Comparison of ENCODE assay signal across 19 mouse cellular contexts in the genomic region with DNA sequence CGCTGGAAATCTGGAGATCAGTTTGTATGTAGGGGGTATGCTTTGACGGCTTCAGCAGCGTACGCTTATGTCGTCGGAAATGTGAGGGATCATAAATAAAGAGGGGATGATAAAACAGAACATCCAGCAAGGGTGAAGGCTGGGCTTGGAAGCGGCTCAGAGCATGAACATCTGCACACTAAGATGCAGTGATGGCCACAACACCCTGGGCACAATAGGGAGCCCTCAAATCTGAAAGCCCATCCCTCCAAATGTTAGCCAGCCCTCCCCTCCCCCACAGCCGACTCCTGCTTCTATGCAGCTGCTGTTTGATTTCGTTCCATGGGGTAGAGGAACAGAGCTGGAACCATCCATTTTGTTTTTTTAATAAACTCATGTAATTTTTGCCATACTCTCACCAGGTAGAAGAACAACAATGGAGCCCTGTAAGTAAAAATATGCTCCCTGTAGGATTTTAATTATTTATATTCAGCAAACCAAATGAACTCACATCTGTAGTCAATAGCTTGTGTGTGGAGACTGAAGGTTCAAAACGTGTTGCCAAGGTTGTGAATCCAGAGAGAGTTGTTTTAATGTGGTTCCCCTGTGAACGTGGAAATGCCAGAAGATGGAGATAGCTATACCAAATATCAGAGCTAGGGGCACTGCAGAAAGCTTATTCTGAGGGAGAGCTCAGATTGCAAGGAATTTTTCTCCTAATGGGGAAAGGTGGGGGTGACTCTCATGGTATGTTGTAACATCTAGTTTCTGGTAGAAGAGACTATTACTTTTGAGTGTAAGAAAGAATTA.
DNase-seq lines count a peak whose midpoint lies in the region; ATAC-seq lines count a peak whose summit lies in the region.
"Had no signal": no experiment of that assay in that cellular context is flagged by ENCODE, and none has a peak within 500 bp of the region (broad histone marks: within the 10 kb centered on the region; RNA-seq: fewer than 3 reads in every experiment).

No protein-coding gene starts in this region.

- H3K9ac ChIP-seq in midbrain, embryonic 11.5 days (ENCODE audit: low read length): no peak overlapping the region
- no peak overlapping the region for H3K9ac ChIP-seq in midbrain, embryonic 16.5 days (ENCODE audit: low read depth, low read length)
- no peak overlapping the region for H3K9ac ChIP-seq in forebrain, embryonic 13.5 days
- H3K9ac ChIP-seq in neural tube, embryonic 12.5 days: no peak overlapping the region
- H3K9ac ChIP-seq: embryonic facial prominence, embryonic 13.5 days; limb, embryonic 15.5 days; liver, postnatal 0 days; stomach, embryonic 15.5 days had no signal

- H3K36me3 ChIP-seq in midbrain, embryonic 11.5 days (ENCODE audit: control insufficient read depth, insufficient read depth, low read length): no peaks in the 10 kb centered on the region
- H3K36me3 ChIP-seq in midbrain, embryonic 16.5 days (ENCODE audit: control insufficient read depth, insufficient read depth, low read length): no peaks in the 10 kb centered on the region
- no peaks in the 10 kb centered on the region for H3K36me3 ChIP-seq in forebrain, embryonic 13.5 days (ENCODE audit: poor library complexity, severe bottlenecking)
- H3K36me3 ChIP-seq in neural tube, embryonic 12.5 days: no peaks in the 10 kb centered on the region
- H3K36me3 ChIP-seq: embryonic facial prominence, embryonic 13.5 days; limb, embryonic 15.5 days; stomach, embryonic 15.5 days had no signal

- H3K9me3 ChIP-seq in midbrain, embryonic 11.5 days (ENCODE audit: control insufficient read depth, low read length): no peaks in the 10 kb centered on the region
- H3K9me3 ChIP-seq in midbrain, embryonic 16.5 days (replicated peaks; ENCODE audit: control insufficient read depth, low read length, poor library complexity, severe bottlenecking): no peaks in the 10 kb centered on the region
- no peaks in the 10 kb centered on the region for H3K9me3 ChIP-seq in forebrain, embryonic 13.5 days (replicated peaks)
- no peaks in the 10 kb centered on the region for H3K9me3 ChIP-seq in neural tube, embryonic 12.5 days
- H3K9me3 ChIP-seq: embryonic facial prominence, embryonic 13.5 days; limb, embryonic 15.5 days; stomach, embryonic 15.5 days had no signal

- H3K27ac ChIP-seq in midbrain, embryonic 11.5 days (ENCODE audit: low read depth, low read length): no peak overlapping the region
- H3K27ac ChIP-seq in midbrain, embryonic 16.5 days (ENCODE audit: low read length): no peak overlapping the region
- 0 out of 2 replicates have a peak overlapping the region, but pooled peaks have one; percentile 35 for H3K27ac ChIP-seq in forebrain, embryonic 13.5 days
- H3K27ac ChIP-seq in neural tube, embryonic 12.5 days: no peak overlapping the region
- H3K27ac ChIP-seq: embryonic facial prominence, embryonic 13.5 days; heart, adult 2 months; limb, embryonic 15.5 days; stomach, embryonic 15.5 days had no signal

- peak; percentile 6 for DNase-seq in embryo, embryonic 10.5 days (ENCODE audit: low spot score)
- no peak for DNase-seq in embryo, embryonic 9.5 days (ENCODE audit: extremely low spot score)
- DNase-seq in midbrain, embryonic 11.5 days (ENCODE audit: low spot score, missing footprints): peak; percentile 82
- DNase-seq: adrenal gland, adult 2 months; heart, adult 2 months; kidney, adult 8-10 months; kidney, postnatal 36 days; liver, postnatal 0 days; spleen, adult 18-20 months; thymus, adult 2 months had no signal

- WGBS in midbrain, embryonic 11.5 days: 70% methylated on average over 11 of the region's 11 CpGs
- WGBS in midbrain, embryonic 16.5 days: 57% methylated on average over 11 of the region's 11 CpGs
- 69% methylated on average over 11 of the region's 11 CpGs for WGBS in forebrain, embryonic 13.5 days
- WGBS in neural tube, embryonic 12.5 days: 67% methylated on average over 11 of the region's 11 CpGs

- no peak overlapping the region for H3K4me2 ChIP-seq in midbrain, embryonic 11.5 days
- H3K4me2 ChIP-seq in midbrain, embryonic 16.5 days (ENCODE audit: low read length): no peak overlapping the region
- H3K4me2 ChIP-seq in forebrain, embryonic 13.5 days: no peak overlapping the region
- H3K4me2 ChIP-seq in neural tube, embryonic 12.5 days (replicated peaks): no peak overlapping the region
- H3K4me2 ChIP-seq: embryonic facial prominence, embryonic 13.5 days; limb, embryonic 15.5 days; stomach, embryonic 15.5 days had no signal

- H3K27me3 ChIP-seq in midbrain, embryonic 11.5 days (ENCODE audit: control insufficient read depth, insufficient read depth, low read length): no peaks in the 10 kb centered on the region
- no peaks in the 10 kb centered on the region for H3K27me3 ChIP-seq in midbrain, embryonic 16.5 days (ENCODE audit: control insufficient read depth, insufficient read depth, low read depth, low read length)
- no peaks in the 10 kb centered on the region for H3K27me3 ChIP-seq in forebrain, embryonic 13.5 days
- no peaks in the 10 kb centered on the region for H3K27me3 ChIP-seq in neural tube, embryonic 12.5 days (replicated peaks)
- H3K27me3 ChIP-seq: CH12.LX; embryonic facial prominence, embryonic 13.5 days; limb, embryonic 15.5 days; stomach, embryonic 15.5 days had no signal

- no peak overlapping the region for H3K4me3 ChIP-seq in midbrain, embryonic 11.5 days (ENCODE audit: low read depth, low read length)
- no peak overlapping the region for H3K4me3 ChIP-seq in midbrain, embryonic 16.5 days (ENCODE audit: low read depth, low read length)
- no peak overlapping the region for H3K4me3 ChIP-seq in forebrain, embryonic 13.5 days
- no peak overlapping the region for H3K4me3 ChIP-seq in neural tube, embryonic 12.5 days
- H3K4me3 ChIP-seq: embryonic facial prominence, embryonic 13.5 days; heart, adult 2 months; limb, embryonic 15.5 days; stomach, embryonic 15.5 days had no signal

- no peaks in the 10 kb centered on the region for H3K4me1 ChIP-seq in midbrain, embryonic 11.5 days (ENCODE audit: control insufficient read depth, insufficient read depth, low read length)
- no peaks in the 10 kb centered on the region for H3K4me1 ChIP-seq in midbrain, embryonic 16.5 days (ENCODE audit: control insufficient read depth, insufficient read depth, low read length)
- no peaks in the 10 kb centered on the region for H3K4me1 ChIP-seq in forebrain, embryonic 13.5 days
- no peaks in the 10 kb centered on the region for H3K4me1 ChIP-seq in neural tube, embryonic 12.5 days
- H3K4me1 ChIP-seq: embryonic facial prominence, embryonic 13.5 days; limb, embryonic 15.5 days; stomach, embryonic 15.5 days had no signal

- peak; percentile 52 for ATAC-seq in midbrain, embryonic 11.5 days (ENCODE audit: low FRiP score)
- ATAC-seq in midbrain, embryonic 16.5 days: no peak
- ATAC-seq in forebrain, embryonic 13.5 days: peak; percentile 57
- peak; percentile 25; the same call in 1 of the 2 replicates for ATAC-seq in neural tube, embryonic 12.5 days (ENCODE audit: low FRiP score, low read depth)
- no peak for ATAC-seq in megakaryocyte progenitor cell, adult 5-6 weeks (replicated peaks; ENCODE audit: poor library complexity)
- ATAC-seq in erythroblast, adult 5-6 weeks (replicated peaks; ENCODE audit: low FRiP score, poor library complexity, severe bottlenecking): no peak
- ATAC-seq: liver, postnatal 0 days had no signal

Comparison
In these comparisons a context has a peak if more than half of its experiments do, and no peak if none do; other contexts are left out.
1. ATAC-seq: peak in midbrain, embryonic 11.5 days (single experiment), forebrain, embryonic 13.5 days (single experiment) and neural tube, embryonic 12.5 days (single experiment); none in midbrain, embryonic 16.5 days (single experiment), megakaryocyte progenitor cell, adult 5-6 weeks (single experiment) and erythroblast, adult 5-6 weeks (single experiment).